Mouse (Mus musculus) embryonic facial prominence, embryonic 11.5 days (tissue): Measurements from ENCODE around the gene Cln3. TPM values are rescaled to one million over a fixed set of nuclear protein-coding genes. Genes with fewer than 3 reads are reported as not detected.

ENCODE experiments used
- ATAC-seq: fragments of 200-750 bp; cut with Nextera tagmentation; replicated peaks from 2 replicates; pipeline ENCODE4 v1.8.0; 2017; ENCODE audit warnings: low read depth; ENCODE audit not compliant: insufficient number of reproducible peaks, low FRiP score, low TSS enrichment
- DNase-seq: peaks from one replicate; pipeline ENCODE4 v3.0.0-alpha.2; 2015; ENCODE audit warnings: low spot score
- H3K27ac ChIP-seq: fragments of 300-500 bp; sonication (generic); replicated peaks from 2 replicates; pipeline ENCODE4 v1.5.1; 2014; ENCODE audit warnings: mild to moderate bottlenecking, low read depth, low read length, control low read depth
- H3K27me3 ChIP-seq: fragments of 300-500 bp; sonication (generic); 2 replicates; pipeline ENCODE4 v1.6.1; 2014; ENCODE audit warnings: mild to moderate bottlenecking, low read length, moderate library complexity, mixed read lengths; ENCODE audit not compliant: control insufficient read depth, insufficient read depth
- H3K36me3 ChIP-seq: fragments of 300-500 bp; sonication (generic); replicated peaks from 2 replicates; pipeline ENCODE4 v1.6.1; 2014; ENCODE audit warnings: low read depth, mild to moderate bottlenecking, low read length, moderate library complexity, mixed read lengths; ENCODE audit not compliant: control insufficient read depth, insufficient read depth
- H3K4me1 ChIP-seq: fragments of 300-500 bp; sonication (generic); 2 replicates; pipeline ENCODE4 v1.6.1; 2014; ENCODE audit warnings: low read length, mixed read lengths; ENCODE audit not compliant: control insufficient read depth, insufficient read depth
- H3K4me2 ChIP-seq: fragments of 300-500 bp; sonication (generic); 2 replicates; pipeline ENCODE4 v1.6.1; 2014; ENCODE audit warnings: low read depth, mild to moderate bottlenecking, control low read depth, low read length, moderate library complexity
- H3K4me3 ChIP-seq: fragments of 300-500 bp; sonication (generic); 2 replicates; pipeline ENCODE4 v1.5.1; 2014; ENCODE audit warnings: low read depth, low read length, control low read depth
- H3K9ac ChIP-seq: fragments of 300-500 bp; sonication (generic); replicated peaks from 2 replicates; pipeline ENCODE4 v1.6.1; 2014; ENCODE audit warnings: mild to moderate bottlenecking, control low read depth, low read length
- H3K9me3 ChIP-seq: fragments of 300-500 bp; sonication (generic); replicated peaks from 2 replicates; pipeline ENCODE4 v1.6.1; 2016; ENCODE audit warnings: mild to moderate bottlenecking, low read length, inconsistent platforms, mixed read lengths; ENCODE audit not compliant: control insufficient read depth
- WGBS: fragments of 180-500 bp; shearing (Covaris S2); extraction: QIAGEN DNeasy Blood & Tissue Kit; methylation state at CpG from one replicate; pipeline ENCODE4 v1.1.7; 2014; 5-methylcytosine and 5-hydroxymethylcytosine counted together
- polyA plus RNA-seq: library from polyadenylated mRNA; unstranded; fragments of >200 nt; fragmentation: Nextera tagmentation; extraction: Ambion mirVana; gene quantifications from 2 replicates; pipeline ENCODE4 v1.2.1, GENCODE M21; 2014

Gene Cln3
- polyA plus RNA-seq, 1 experiment from 2014 or later, result 24.4 TPM

GRCm38 (mm10) chr7:126606611-126607010, 21.0 kb upstream of the Cln3 start:
- no peak for DNase-seq
- no peaks in the 10 kb centered on the region for H3K27me3 ChIP-seq
- ATAC-seq, result no peak
- no peak overlapping the region for H3K4me2 ChIP-seq
- H3K9me3 ChIP-seq, result no peaks in the 10 kb centered on the region
- 75% methylated on average over 5 of the region's 5 CpGs for WGBS
- no peak overlapping the region for H3K9ac ChIP-seq
- H3K4me1 ChIP-seq, result no peaks in the 10 kb centered on the region
- no peak overlapping the region for H3K4me3 ChIP-seq
- no peaks in the 10 kb centered on the region for H3K36me3 ChIP-seq
- no peak overlapping the region for H3K27ac ChIP-seq

GRCm38 (mm10) chr7:126602650-126603049, 17.0 kb upstream of the Cln3 start:
- ATAC-seq, result no peak

GRCm38 (mm10) chr7:126601896-126602295, 16.3 kb upstream of the Cln3 start:
- Histone ChIP-seq H3K4me3 (no peak overlapping the region), H3K9ac (no peak overlapping the region)

More at GRCm38 (mm10) chr7:126602650-126603049, 17.0 kb upstream of the Cln3 start:
- Histone ChIP-seq H3K36me3 (no peaks in the 10 kb centered on the region), H3K27ac (no peak overlapping the region), H3K9ac (no peak overlapping the region), H3K4me3 (no peak overlapping the region), H3K27me3 (no peaks in the 10 kb centered on the region), H3K4me2 (no peak overlapping the region), H3K4me1 (no peaks in the 10 kb centered on the region), H3K9me3 (no peaks in the 10 kb centered on the region)
- 88% methylated on average over 3 of the region's 3 CpGs for WGBS
- no peak for DNase-seq

GRCm38 (mm10) chr7:126598919-126599318, 13.3 kb upstream of the Cln3 start:
- H3K9me3 ChIP-seq, result no peaks in the 10 kb centered on the region
- H3K36me3 ChIP-seq, result no peaks in the 10 kb centered on the region
- H3K4me3 ChIP-seq, result no peak overlapping the region
- WGBS, result 84% methylated on average over 6 of the region's 6 CpGs
- ATAC-seq (no peak), DNase-seq (no peak)
- no peaks in the 10 kb centered on the region for H3K4me1 ChIP-seq
- no peak overlapping the region for H3K4me2 ChIP-seq
- no peak overlapping the region for H3K27ac ChIP-seq
- no peaks in the 10 kb centered on the region for H3K27me3 ChIP-seq
- H3K9ac ChIP-seq, result no peak overlapping the region

More at GRCm38 (mm10) chr7:126601896-126602295, 16.3 kb upstream of the Cln3 start:
- H3K36me3 ChIP-seq, result no peaks in the 10 kb centered on the region
- no peak overlapping the region for H3K4me2 ChIP-seq
- ATAC-seq (no peak), DNase-seq (no peak)
- WGBS, result 49% methylated on average over 4 of the region's 5 CpGs
- H3K27ac ChIP-seq, result no peak overlapping the region
- H3K4me1 ChIP-seq, result no peaks in the 10 kb centered on the region
- no peaks in the 10 kb centered on the region for H3K9me3 ChIP-seq
- no peaks in the 10 kb centered on the region for H3K27me3 ChIP-seq

GRCm38 (mm10) chr7:126596414-126596813, 10.8 kb upstream of the Cln3 start:
- Histone ChIP-seq H3K27ac (no peak overlapping the region), H3K4me1 (no peaks in the 10 kb centered on the region), H3K4me2 (no peak overlapping the region), H3K36me3 (no peaks in the 10 kb centered on the region), H3K27me3 (no peaks in the 10 kb centered on the region), H3K4me3 (no peak overlapping the region), H3K9me3 (no peaks in the 10 kb centered on the region), H3K9ac (no peak overlapping the region)
- ATAC-seq, result no peak
- DNase-seq, result no peak
- 66% methylated on average over 6 of the region's 6 CpGs for WGBS

- Histone ChIP-seq H3K9me3 (no peaks in the 10 kb centered on the region), H3K4me3 (no peak overlapping the region), H3K36me3 (no peaks in the 10 kb centered on the region), H3K27me3 (no peaks in the 10 kb centered on the region), H3K4me2 (no peak overlapping the region), H3K4me1 (no peaks in the 10 kb centered on the region), H3K9ac (no peak overlapping the region), H3K27ac (no peak overlapping the region)
- ATAC-seq, result no peak
- WGBS, result 75% methylated on average over 5 of the region's 5 CpGs
- no peak for DNase-seq
Measured at GRCm38 (mm10) chr7:126595890-126596289, 10.3 kb upstream of the Cln3 start.

GRCm38 (mm10) chr7:126594862-126595561, 9.4 kb upstream of the Cln3 start, which contains the start of gene Il27:
TSS of gene Il27 (minus strand) at chr7:126594941.
- H3K4me2 ChIP-seq, result no peak within 1 kb of the TSS
- DNase-seq, result no peak
- H3K9ac ChIP-seq, result no peak within 1 kb of the TSS
- H3K4me1 ChIP-seq, result no peaks in the 10 kb centered on the region
- ATAC-seq, result no peak
- H3K27me3 ChIP-seq, result no peaks in the 10 kb centered on the region
- 83% methylated on average over 11 of the region's 11 CpGs for WGBS
- no peaks in the 10 kb centered on the region for H3K9me3 ChIP-seq
- no peak within 1 kb of the TSS for H3K27ac ChIP-seq
- no peak within 1 kb of the TSS for H3K4me3 ChIP-seq
- H3K36me3 ChIP-seq, result no peaks in the 10 kb centered on the region

GRCm38 (mm10) chr7:126587779-126588178, 2.2 kb upstream of the Cln3 start:
- WGBS, result 3% methylated on average over 16 of the region's 16 CpGs
- Histone ChIP-seq H3K27me3 (no peaks in the 10 kb centered on the region; the same call in 1 of the 2 replicates), H3K4me2 (peak overlapping the region; percentile 29), H3K27ac (no peak overlapping the region), H3K4me3 (peak overlapping the region; percentile 10; the same call in 1 of the 2 replicates), H3K9ac (peak overlapping the region; percentile 47), H3K36me3 (no peaks in the 10 kb centered on the region), H3K9me3 (no peaks in the 10 kb centered on the region), H3K4me1 (no peaks in the 10 kb centered on the region; the same call in 1 of the 2 replicates)
- ATAC-seq (peak; percentile 22; the same call in 1 of the 2 replicates), DNase-seq (peak; percentile 80)
